Mouse (Mus musculus) c-Kit-negative CD71-positive TER-119-positive erythroid progenitor cells, embryonic 14.5 days (primary cell): ENCODE measurements around the gene Pepd.

Experiments
- DNase-seq: peaks from one replicate; pipeline ENCODE4 v3.0.0-alpha.2; 2013; ENCODE audit warnings: low read depth, low spot score

The Pepd gene

DNA sequence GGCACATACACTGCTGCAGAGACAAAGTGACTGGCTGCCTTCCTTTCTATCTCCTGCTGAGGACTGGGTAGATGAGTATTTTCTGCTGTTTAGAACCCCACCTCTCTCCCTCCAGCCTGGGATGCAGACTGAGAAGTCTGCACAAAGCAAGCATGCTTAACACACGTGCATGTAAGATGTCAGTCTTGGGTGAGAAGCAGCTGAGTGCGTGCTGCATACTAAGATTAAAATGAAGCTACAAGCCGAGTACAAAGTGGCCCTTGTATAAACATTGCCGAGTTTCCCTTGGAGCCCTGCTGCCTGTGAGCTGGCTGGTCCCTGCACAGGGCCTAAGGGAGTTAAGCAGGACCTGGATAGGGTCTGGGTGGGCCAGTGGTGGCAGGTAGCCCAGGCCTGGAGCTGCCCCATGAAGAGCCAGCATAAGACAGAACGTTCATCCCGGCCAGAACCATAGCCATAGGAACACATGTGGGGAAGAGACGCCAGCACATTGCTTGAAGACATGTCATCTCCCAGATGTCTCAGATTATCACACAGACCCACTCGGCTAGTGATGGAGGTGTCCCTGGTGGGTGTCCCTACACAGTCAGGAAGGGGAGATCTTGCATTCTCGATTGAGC, 115.7 kb downstream of the Pepd start:
- DNase-seq, result no peak

DNA sequence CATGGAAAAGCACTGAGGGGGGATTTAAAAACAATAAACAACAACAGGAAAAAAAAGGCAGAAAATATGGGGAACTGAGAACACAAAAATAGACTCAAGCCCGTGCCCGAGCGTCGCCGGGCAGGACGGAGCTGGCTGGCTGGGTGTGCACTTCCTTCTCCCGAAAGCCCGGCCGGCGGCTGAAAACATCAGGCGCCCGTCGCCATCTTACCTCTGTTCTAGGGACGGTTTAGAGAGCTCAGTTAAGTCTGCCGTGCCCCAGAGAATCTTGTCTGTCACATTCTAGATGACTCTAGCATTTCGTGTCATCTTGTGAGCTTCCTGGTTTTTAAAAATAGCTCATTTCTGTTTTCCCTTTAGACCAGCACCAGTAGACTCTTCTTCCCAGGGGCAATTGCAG, 116.4 kb downstream of the Pepd start:
- DNase-seq, result no peak

DNA sequence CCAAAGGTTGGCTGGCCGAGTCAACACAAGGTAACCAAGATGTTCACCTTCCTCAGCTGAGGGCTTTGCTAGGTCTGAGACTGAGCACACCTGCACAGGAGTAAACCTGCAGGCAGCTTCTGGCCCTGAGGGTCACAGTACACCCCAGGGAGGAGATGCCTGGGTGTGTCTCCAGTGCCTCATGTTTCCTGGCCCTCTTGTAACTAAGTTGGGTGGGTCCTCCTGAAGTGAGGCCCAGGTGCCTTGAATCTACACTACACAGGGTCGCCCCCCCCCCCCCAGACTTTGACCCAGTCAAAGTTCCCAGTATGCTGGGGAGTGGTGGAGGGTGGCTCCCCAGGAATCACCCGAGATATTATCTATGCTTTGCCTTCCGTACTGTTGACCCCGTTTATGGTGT, 117.0 kb downstream of the Pepd start:
- DNase-seq, result no peak

DNA sequence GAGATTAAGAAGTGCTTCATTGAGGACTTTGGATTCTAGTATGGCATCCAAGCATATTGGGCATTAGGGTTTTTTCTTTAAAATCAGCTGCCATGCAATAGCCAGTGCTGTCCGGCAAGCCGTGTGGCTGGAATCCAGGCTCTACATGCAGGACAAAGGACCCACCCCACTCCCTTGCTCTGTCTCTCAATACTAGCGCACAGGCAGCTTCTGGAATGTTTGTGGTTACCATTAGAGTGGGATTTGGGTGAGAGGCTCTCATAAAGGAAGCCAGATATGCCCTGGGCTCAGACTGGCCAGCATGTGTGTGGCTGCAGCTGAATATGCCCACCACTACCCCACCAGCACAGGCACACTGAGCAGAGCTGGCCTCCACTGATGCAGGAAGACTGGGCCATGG, 117.5 kb downstream of the Pepd start:
- no peak for DNase-seq

DNA sequence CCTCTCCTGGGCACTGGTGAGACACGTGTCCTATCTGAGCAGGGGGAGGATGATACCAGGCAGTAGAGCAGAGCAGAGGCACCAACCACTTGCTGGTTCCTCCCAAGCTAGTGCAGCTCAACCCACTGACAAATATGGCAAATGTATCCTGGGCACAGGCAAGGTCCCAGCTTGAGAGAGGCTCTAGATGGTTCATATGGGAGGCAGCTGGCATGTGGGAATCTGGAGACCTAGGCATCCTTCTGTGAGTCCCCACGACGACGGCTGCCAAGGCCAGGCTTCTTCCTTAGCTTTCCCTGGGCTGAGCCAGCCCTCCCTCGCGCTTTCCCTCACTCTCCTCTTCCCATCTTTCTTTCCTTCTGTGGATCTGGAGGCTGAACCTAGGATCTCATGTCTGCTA, 118.4 kb downstream of the Pepd start:
- DNase-seq, result no peak

DNA sequence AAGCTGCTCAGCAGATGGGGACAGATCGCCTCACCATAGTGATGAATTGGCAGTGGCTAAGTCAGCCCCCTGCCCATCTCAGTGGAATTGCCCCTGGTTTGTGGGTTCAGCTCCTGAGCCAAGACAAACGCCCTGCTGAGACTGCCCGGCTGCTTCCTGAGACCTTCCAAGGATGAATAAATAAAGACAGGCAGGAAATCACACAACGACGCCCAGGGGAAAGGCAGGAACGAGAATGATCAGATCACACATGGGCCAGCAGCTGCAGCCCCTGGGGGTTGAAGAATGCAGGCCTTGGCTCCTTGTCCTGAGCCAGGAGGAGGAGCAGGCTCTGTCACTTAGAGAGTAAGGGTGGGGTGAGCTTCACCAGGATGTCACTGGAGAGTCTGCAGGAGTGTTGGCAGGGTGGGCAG, 123.0 kb downstream of the Pepd start:
- DNase-seq, result no peak

DNA sequence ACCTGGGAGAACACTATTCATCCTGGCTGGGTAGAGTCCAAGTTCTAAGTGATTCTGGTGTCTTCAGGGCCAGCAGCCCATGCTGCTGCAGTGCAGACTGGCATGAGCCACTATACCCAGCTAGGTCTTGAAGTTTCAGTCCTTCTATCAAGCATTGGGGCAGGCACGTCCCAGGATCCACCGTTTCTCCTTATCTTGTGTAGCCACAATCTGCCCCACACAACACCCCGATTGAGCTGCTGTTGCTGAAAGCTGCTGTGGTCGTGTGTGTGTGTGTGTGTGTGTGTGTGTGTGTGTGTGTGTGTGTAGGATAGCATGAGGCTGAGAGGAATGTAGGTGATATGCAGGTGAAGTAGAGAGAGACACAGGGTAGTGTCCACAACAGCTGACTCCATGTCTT, 123.4 kb downstream of the Pepd start:
- DNase-seq, result no peak

DNA sequence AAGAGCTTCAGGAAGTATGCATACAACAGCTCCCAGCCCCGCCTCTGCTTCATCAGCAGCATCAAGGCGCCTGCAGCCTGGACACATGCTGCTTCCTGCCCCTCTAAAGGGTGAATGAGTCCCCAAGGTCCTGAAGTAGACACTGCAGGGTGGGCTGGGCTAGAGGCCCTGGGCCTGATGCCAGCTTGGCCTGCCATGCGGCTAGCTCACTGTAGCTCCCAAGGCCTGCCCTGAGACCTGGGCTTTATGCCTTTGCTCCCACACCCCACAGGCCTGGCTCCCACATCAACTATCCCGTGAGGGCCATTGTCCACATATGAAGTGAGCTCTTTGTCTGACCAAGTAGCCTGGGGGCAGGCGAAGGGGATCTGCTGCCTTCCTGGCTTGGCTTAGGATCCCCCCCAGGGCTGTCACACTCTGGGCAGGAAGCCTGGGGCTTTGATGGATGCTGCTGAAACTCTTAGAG, 124.1 kb downstream of the Pepd start:
- no peak for DNase-seq

DNA sequence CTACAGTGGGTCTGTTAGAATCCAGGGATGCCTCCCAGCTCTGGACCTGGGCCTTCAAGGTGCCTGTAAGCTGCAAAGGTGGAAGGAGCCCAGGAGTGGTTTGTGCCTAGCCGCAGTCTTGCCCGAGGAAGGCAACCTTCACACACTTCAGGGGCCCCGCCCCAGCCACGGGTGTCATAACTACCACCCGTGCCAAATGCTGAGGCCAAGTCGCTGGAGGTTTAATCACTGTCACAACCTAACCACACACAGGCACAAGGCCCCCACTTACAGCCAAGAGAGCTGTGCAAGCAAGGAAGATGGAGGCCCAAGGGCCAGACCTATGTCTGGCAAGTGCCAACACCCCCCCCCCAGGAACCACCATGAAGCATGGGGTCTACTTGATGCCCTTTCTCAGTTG, 125.2 kb downstream of the Pepd start:
- DNase-seq, result no peak

DNA sequence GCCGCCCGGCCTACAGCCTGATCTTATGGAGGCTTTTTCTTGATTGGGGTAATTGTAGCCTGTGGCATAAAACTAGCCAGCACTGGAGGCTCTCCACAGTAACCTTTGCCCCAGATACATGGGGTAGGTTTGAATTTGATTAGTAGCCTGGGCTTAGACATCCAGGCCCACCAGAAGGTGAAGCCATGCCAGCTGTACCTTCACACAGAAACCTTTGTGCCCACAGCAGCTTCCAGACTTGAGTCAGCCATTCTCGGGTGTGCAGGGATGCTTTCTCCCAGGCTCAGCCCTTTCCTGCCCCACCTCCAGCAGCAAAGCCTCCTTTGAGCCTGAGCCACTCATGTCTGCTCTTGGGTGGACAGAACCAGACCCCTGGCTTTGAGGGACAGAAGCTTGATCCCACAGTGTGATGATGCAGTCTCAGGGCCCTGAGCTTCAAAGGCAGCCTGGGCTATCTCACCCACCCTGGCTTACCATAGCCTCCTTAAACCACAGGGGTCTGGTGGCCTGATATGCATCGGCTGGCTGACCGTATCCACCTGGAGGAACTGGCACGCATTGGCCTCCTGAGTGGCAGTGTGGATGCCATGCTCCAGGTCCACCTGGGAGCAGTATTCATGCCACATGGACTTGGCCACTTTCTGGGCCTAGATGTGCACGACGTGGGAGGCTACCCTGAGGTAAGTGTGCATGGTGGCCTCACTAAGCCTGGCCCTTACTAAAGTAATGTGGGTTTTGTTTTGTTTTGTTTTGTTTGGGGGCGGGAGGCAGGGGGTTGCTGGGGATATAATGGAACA, 128.2 kb downstream of the Pepd start:
- no peak for DNase-seq

DNA sequence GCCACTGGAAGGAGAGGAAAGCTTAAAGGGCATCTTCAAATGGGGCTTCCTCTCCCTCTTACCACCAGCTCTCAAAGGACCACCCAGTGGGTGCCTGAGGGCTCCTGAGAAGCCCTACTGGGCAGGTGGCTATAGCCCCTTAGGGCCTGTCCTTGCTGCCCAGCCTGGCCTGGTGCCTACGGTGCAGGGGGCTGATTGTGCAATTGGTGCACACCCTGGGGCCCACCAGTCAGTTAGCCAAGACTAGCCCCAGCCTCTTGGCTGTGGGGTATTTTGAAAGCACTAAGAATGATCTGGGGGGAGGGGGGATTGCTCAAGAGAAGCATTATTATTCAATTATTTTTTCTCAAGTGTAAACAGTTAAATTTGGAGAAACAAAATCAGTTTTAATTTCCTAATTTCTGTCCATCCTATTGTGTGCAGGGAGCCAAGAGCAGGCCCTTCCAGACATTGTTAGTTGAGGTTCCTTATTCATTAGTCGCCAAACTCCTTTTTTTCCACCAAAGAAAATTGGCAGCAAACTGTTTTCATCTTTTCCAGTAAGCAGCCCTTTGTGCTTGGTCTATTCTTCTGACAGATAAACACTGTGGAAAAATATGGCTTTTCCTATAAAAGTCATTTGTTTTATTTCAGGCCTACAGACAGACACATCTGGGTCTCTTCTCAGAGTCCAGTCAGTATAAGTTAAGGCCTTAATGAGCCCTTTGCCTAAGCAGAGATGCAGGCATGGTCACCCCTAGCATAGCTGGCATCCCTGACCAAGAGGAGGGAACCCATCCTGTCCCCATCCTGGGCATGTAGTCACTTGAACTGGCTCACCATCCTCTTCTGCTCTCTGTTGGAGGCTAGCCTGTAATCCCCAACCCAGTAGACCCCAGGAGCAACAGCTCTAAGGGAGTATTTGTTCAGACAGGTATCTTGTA, 129.4 kb downstream of the Pepd start:
- no peak for DNase-seq

DNA sequence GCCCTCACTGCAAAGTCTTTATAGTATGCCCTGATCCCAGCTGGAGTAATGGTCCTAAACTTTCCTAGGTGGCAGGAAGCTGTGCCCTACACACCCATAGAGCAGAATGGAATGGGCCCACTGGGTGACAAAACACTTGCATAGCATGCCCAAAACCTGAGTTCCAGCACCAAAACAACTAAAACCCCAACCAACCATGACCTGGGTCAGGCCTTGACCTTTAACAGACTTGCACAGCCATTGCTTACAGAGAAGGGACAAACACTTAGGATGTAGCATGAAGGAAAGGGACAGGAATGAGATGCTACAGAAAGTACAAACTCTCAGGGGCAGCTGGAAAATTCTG, 130.0 kb downstream of the Pepd start:
- DNase-seq, result no peak

DNA sequence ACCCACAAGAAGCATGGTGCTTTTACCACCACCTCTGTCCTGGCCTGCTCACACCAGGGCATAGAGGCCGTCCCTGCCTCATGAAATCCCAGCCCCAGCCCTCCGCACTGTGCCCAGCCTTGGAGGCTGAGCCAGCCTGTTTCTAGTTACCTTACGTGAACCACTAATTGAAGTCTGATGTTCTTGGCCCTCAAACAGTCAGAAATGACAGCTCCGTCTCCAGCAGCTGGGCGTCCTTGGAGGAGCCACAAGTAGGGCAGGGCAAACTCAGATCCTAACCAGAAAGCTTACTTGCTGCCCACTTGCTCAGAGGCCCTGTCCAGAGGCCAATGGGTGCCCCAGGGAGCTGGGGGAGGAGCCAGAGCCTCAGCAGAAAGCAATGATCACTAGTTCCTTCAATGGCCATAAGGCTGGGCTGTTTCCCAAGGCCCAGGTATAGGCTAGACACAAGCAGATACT, 130.6 kb downstream of the Pepd start:
- no peak for DNase-seq

DNA sequence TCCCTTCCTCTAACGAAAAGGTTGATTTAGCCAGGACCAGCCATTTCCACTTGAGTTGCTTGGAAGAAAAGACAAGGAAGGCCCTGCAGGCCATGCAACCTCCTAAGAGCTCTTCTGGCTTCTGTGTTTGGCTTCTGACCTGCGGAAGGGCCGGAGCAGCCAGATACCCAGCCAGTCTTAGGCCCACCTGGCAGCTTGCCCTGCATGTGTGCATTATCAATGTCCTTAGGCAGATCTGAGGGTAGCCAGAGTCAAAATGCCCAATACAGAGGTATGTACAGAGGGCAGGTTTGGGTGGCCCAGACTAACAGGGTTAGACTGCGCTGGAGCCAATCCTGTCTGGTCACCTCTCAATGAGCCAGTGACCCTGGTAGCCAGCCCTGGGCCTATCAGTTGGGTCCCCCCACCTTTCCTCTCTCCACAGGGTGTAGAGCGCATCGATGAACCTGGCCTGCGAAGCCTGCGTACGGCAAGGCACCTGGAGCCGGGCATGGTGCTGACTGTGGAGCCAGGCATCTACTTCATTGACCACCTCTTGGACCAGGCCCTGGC, 131.2 kb downstream of the Pepd start:
- no peak for DNase-seq

DNA sequence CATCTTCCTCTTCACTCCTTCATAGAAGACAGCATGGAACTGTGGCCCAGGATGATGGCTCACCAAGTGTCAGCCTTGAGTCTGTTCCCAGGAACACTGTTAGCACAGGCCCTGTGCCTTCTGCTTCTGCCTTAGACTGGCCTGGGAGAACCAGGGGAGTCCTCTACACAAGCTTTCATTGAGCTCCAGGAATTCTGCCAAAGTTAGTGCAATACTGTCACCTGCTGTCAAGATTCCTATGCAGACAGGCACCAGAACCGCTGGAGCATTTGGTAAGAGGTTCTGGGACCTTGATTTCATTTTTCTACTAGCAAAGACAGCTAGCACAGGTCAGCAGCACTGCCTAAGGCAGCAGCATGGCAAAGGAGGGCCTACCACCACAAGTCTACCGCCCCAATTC, 132.5 kb downstream of the Pepd start:
- DNase-seq, result no peak

DNA sequence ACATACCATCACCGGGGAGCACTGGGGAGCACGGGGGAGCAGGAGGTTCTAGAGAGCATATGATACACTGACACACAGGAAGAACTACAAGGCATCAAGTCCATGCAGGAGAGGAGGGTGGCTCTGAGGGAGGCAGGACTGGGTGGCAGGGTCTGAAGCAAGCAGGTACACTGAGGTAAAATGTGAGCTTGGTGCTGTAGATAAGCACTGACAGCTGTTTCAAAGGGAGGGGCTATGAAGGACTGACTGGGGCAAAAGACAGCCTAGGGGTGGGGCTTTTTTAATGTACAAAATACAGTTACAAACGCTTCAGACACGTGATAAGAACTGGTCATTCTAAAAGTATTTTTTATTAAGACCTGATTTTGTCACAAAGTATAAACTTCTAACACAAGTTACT, 133.9 kb downstream of the Pepd start:
- no peak for DNase-seq

DNA sequence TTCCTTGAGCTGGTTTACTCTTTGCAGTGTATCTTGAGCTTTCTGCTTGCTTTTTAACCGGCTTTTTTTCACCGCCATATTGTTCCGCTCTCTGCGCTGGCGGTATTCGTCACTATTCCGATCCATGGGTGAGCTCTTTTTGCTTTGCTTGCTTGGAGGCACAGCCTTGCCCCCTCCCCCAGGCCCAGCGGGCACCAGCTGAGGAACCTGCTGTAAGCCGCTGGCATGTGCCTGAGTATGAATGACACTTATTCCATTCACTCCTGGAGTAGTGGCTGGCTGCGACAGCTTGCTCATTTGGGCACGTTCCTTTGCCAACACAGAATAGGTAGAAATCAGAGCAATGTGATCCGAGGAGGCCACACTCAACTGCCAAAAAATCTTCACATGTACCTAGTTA, 138.4 kb downstream of the Pepd start:
- no peak for DNase-seq

DNA sequence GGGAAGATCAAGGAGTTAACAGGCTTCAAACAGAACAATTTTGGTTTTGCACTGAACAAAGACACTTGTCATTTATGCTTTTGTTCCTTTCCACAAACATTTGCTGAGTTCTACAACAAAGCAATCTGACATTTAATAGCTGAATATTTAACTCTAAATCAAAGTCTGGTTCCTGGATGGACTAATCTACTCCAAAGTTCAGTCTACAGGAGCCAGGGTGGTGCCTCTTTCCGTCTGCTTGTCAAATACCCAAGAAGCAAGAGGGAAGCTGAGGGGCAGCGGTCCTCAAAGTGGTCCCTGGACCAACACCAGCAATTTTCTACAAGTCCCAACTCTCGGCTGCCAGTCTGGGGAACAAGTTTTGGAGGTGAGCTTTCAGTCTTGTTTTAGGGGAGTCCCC, 141.0 kb downstream of the Pepd start:
- DNase-seq, result no peak

DNA sequence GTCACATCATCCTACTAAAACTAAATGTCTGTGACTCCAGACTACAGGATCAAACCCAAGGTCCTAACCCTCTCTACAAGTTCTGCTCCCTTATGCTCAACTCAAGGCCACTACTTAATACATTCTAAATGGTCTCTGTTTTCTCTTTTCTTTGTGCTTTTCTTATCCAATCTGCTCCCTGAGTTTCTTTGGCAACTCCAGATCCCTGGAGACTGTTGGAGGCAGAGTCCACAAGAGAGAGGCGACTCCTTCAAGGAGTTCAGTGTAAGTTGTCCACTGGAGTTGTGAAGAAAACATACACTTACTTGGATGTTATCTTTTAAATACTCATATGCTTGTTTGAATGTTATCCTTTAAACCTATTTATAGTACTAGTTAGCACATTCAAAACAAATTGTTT, 142.1 kb downstream of the Pepd start:
- no peak for DNase-seq

DNA sequence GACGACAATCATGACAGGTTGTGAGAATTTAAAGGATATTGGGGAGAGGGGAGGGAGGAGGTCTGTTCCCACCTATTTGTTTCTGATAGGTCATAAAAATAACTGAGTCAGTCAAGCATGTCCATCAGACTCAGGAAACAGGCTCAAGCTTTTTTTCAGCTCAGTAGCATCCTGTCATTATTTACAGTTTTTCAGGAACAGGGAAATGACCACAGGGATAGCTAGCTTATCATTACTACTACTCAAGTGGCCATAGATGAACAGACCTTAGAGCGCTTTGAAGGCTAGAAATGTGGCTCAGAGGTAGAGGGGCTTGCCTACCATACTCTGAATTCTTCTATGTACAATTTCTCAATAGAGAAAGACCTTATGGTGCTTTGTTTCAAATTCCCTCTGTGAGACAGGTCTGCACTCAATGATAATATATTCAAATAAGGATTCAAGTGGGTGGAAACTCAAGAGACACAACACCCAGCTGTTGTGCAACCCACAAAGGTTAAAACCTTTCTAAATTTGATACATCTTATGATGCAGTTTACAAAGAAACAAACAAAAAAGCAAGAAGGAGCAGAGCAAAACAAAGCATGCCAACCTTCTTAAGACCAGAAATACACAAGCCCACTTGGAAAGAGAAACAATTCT, 142.9 kb downstream of the Pepd start:
- DNase-seq, result no peak

DNA sequence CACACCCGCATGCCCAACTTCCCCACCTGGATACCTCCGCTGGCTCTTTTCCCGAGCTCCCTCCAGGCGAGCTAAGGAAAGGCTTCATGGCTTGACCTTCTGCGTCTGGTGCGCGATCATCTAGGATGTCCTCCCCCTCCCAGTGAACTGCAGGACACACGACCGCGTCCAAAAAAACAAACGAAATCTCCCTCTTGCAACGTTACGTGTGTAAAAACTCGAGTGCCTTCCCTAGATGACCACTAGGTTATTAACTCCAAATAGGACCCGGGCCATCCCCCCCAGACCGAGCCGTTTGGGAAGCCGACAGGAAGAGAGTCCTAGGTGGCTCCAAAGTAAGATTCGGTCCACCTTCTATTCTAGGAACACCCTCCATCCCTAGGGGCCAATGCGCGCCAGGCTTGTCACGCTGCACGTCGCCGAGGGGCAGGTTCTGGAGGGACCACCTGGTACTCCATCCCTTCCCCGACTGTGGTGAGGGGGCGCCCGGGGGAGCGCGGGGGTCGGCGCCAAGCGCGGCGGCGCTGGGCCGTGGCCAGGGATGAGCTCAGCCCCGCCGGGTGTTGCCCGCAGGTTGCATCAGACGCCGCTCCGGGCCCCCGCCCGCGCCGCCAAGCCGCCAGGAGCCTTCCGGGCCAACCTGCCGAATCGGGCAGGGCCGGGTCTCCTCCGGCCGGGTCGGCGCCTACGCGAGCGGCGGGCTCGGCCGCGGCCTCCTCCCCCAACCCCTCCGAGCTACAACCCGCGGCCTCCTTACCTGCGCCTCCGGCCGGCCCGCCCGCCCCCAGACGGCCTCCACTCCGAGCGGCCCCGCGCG, 143.6 kb downstream of the Pepd start:
- DNase-seq, result peak; percentile 52
